In genomic region chr17:22417510-22417909, GRCm38 (mm10) we compare ENCODE assay signal across 7 mouse cellular contexts. TPM values are rescaled to one million over a fixed set of nuclear protein-coding genes. Genes with fewer than 3 reads are reported as not detected.
DNase-seq lines count a peak whose midpoint lies in the region; ATAC-seq and TF ChIP-seq lines count a peak whose summit lies in the region.

No protein-coding gene starts in this region.

- no peaks in the 10 kb centered on the region for H3K9me3 ChIP-seq in ES-E14 (ENCODE audit: control insufficient read depth, insufficient read depth, low read depth, low read length)
- H3K9me3 ChIP-seq in embryonic facial prominence, embryonic 11.5 days (replicated peaks; ENCODE audit: control insufficient read depth, low read length), result no peaks in the 10 kb centered on the region

- H3K27ac ChIP-seq in ES-E14 (ENCODE audit: insufficient read depth, low read depth, low read length, poor library complexity, severe bottlenecking), result no peak overlapping the region
- no peak overlapping the region for H3K27ac ChIP-seq in embryonic facial prominence, embryonic 11.5 days (replicated peaks; ENCODE audit: low read depth, low read length)

- H3K36me3 ChIP-seq in ES-E14 (ENCODE audit: control insufficient read depth, insufficient read depth, low read length, poor library complexity, severe bottlenecking), result no peaks in the 10 kb centered on the region
- no peaks in the 10 kb centered on the region for H3K36me3 ChIP-seq in embryonic facial prominence, embryonic 11.5 days (replicated peaks; ENCODE audit: control insufficient read depth, insufficient read depth, low read depth, low read length)

- under 1% methylated on average over 3 of the region's 3 CpGs for WGBS in embryonic facial prominence, embryonic 11.5 days

- in situ Hi-C loops in ES-E14 (cut with MboI; ENCODE audit: low sequenced_read_pairs in 2 of 2, unreplicated experiment in 2 of 2), result loop anchor here in 1 of 2 experiments (25.0 kb wide), 2 partner anchors 255 to 355 kb away; partner anchors contain the start of gene Zfp947

- no peak overlapping the region for H3K4me3 ChIP-seq in ES-E14 (ENCODE audit: insufficient read depth in 1 of 2, low read depth in 1 of 2, low read length in 2 of 2, poor library complexity in 1 of 2, severe bottlenecking in 1 of 2)
- no peak overlapping the region for H3K4me3 ChIP-seq in embryonic facial prominence, embryonic 11.5 days (ENCODE audit: low read depth, low read length)

- no peak overlapping the region for H3K9ac ChIP-seq in ES-E14 (ENCODE audit: insufficient read depth, low read depth, low read length, poor library complexity, severe bottlenecking)
- H3K9ac ChIP-seq in embryonic facial prominence, embryonic 11.5 days (replicated peaks; ENCODE audit: low read length), result no peak overlapping the region

- peak; percentile 54 for DNase-seq in ES-E14 (ENCODE audit: low read depth, low spot score)
- peak; percentile 80 for DNase-seq in adrenal gland, postnatal 10 days
- DNase-seq in embryonic facial prominence, embryonic 11.5 days (ENCODE audit: low spot score), result peak; percentile 79
- DNase-seq in heart, postnatal 36 days, result peak; percentile 61 to 77
- DNase-seq in kidney, postnatal 36 days, result peak; percentile 71 to 88
- peak; percentile 70 for DNase-seq in lung, postnatal 10 days
- DNase-seq in retina, postnatal 1 day, result peak; percentile 73

- intact Hi-C loops in heart, postnatal 36 days (cut with DNase I), result no loop called here

- ATAC-seq in embryonic facial prominence, embryonic 11.5 days (replicated peaks; ENCODE audit: insufficient number of reproducible peaks, low FRiP score, low TSS enrichment, low read depth), result no peak

- no peaks in the 10 kb centered on the region for H3K27me3 ChIP-seq in embryonic facial prominence, embryonic 11.5 days (ENCODE audit: control insufficient read depth, insufficient read depth, low read length)

- no peaks in the 10 kb centered on the region for H3K4me1 ChIP-seq in ES-E14 (ENCODE audit: control insufficient read depth in 2 of 2, insufficient read depth in 2 of 2, low read length in 2 of 2, poor library complexity in 1 of 2)
- H3K4me1 ChIP-seq in embryonic facial prominence, embryonic 11.5 days (ENCODE audit: control insufficient read depth, insufficient read depth, low read length), result no peaks in the 10 kb centered on the region

- no peak overlapping the region for H3K4me2 ChIP-seq in embryonic facial prominence, embryonic 11.5 days (ENCODE audit: low read depth, low read length)

TF ChIP-seq in ES-E14, 5 proteins besides CTCF, POLR2A, EP300 and RAD21:
- TF ChIP-seq HCFC1 (IDR thresholded peaks at IDR 0.05; ENCODE audit: borderline replicate concordance, insufficient read depth, low read length) (no peak), ZC3H11A (IDR thresholded peaks at IDR 0.05; ENCODE audit: borderline replicate concordance, low read depth, low read length) (peak; percentile 70; the same call in 1 of the 2 replicates)
TF ChIP-seq in ES-E14: peak in this region for 1.

RNA-seq across cellular contexts. Expression of gene Zfp946, which starts 6.5 kb away (rescaled TPM):
- 5.1 and 5.2 TPM in 2 replicates for total RNA-seq in ES-E14 (2012; rRNA removed)
- total RNA-seq in adrenal gland, postnatal 10 days (2021), result 1 to 10 TPM; 6.4 to 7.8 TPM
- polyA plus RNA-seq in embryonic facial prominence, embryonic 11.5 days (2014; fragmentation: Nextera tagmentation; extraction: Ambion mirVana), result 25.1 and 29.7 TPM in 2 replicates
- total RNA-seq in heart, postnatal 36 days (2021), result 1 to 10 TPM; 2.4 to 4.1 TPM

RNA-seq across cellular contexts. Expression of gene Zfp758, which starts 56.3 kb away (rescaled TPM):
- 6.9 and 7.3 TPM in 2 replicates for total RNA-seq in ES-E14 (2012; rRNA removed)
- 1 to 10 TPM; 8.1 to 9.7 TPM for total RNA-seq in adrenal gland, postnatal 10 days (2021)
- 10.4 and 12.0 TPM in 2 replicates for polyA plus RNA-seq in embryonic facial prominence, embryonic 11.5 days (2014; fragmentation: Nextera tagmentation; extraction: Ambion mirVana)
- total RNA-seq in heart, postnatal 36 days (2021), result 10 to 100 TPM in 1 of 2 experiments, 1 to 10 TPM in 1; 8.9 to 10.0 TPM

RNA-seq across cellular contexts. Expression of gene Zfp944, which starts 56.3 kb away (rescaled TPM):
- total RNA-seq in ES-E14 (2012; rRNA removed), result 7.2 and 7.9 TPM in 2 replicates
- total RNA-seq in adrenal gland, postnatal 10 days (2021), result 1 to 10 TPM; 6.1 to 8.1 TPM
- 19.4 and 21.1 TPM in 2 replicates for polyA plus RNA-seq in embryonic facial prominence, embryonic 11.5 days (2014; fragmentation: Nextera tagmentation; extraction: Ambion mirVana)
- 1 to 10 TPM; 4.6 to 4.7 TPM for total RNA-seq in heart, postnatal 36 days (2021)
